Mouse (Mus musculus) left cerebral cortex, postnatal 36 days (tissue): ENCODE data around the gene Tnnt3. TPM values are rescaled to one million over a fixed set of nuclear protein-coding genes. Genes with fewer than 3 reads are reported as not detected.

ENCODE experiments used
- DNase-seq, 2 experiments: peaks; one replicate each; pipeline ENCODE4 v3.0.0; 2021 to 2022; ENCODE audit warnings: low spot score in 2 of 2, mixed read lengths in 1 of 2
- intact Hi-C: fragments of 180-260 bp; cut with DNase I; formaldehyde crosslinking; loops from one replicate; pipeline ENCODE4 v1.15.1; 2025
- total RNA-seq, 2 experiments: library from RNA; stranded (reverse); gene quantifications; 2 replicates each; pipeline ENCODE4 v1.2.3; 2021

Gene Tnnt3
- total RNA-seq, 2 experiments from 2014 or later = not detected

DNA sequence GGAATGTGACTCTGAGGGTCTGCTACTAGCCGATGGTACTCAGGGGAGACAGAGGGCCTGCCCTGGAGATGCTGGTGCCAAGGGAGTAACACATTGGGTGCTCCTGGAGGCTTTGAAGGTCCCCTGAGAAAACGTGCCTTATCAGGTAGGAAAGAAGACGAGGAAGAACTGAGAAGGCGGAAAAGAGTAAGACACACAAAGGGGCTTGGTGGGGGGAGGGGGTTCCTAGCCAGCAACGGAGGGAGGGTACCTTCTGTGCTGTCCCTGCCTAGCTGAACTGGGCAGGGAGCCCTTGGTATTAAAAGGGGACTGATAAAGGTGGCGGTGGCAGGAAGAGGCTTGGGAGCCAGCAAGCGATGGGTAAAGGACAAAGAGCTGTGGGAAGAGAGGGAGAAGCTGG, 23.0 kb upstream of the Tnnt3 start:
- no peak for DNase-seq

DNA sequence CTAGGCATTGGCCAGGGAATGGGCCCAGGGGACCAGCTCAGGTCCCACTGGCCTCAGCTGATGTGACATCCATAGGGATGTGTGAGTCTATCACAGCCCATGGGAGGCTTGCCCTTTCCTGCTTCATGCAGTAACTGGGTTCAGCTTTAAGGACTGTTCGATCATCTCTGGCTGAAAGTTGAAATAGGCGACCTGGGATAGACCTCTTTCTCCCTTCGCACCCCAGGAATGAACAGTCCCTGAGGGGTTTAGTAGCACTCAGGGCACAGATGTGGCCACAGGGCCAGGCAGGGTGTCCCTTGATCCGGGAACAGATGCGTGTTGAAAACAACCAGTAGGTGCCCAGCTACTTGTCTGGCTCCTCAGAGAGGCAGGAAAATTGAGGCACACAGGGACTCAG, 22.4 kb upstream of the Tnnt3 start:
- no peak for DNase-seq
- intact Hi-C loops = loop anchor here (5.0 kb wide), 1 partner anchor 34 kb away; the partner anchor contains the start of gene Tnni2

More for the DNA sequence above, 23.0 kb upstream of the Tnnt3 start:
- intact Hi-C loops = loop anchor here (5.0 kb wide), 1 partner anchor 33 kb away; the partner anchor contains the start of gene Tnni2

DNA sequence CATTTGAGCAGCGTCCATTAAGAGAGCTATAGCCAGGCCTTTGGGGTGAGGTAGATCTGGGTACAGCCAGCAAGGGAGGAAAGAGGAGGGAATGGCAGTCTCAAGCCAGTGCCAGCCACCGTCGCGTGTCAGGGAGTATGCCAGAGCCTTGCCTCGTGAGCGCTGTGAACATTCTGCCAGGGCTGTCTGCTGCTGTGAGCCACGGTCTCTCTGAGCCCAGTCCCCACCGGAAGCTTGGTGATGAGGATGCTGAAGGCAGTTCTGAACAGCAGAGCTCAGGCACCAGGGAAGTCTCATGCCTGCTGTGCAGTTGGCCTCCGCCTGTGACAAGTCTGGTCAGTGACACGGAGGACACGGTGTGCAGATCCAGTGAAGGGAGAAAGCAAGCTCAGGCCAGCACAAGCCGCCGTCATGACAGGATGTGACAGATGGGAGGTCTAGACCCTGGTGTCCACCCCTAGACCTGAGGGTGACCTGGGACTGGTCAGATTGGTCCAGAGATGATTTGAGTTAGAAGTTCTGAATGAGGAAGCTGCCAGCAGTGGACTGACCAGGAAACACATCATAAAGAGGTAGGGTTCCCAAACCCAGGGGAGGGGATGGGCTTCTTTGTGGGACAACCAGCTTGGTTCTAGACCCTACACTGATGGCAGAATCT, 21.7 kb upstream of the Tnnt3 start:
- peak in 1 of 2 experiments; percentile 27 for DNase-seq
- intact Hi-C loops = loop anchor here (5.0 kb wide), 1 partner anchor 35 kb away; the partner anchor contains the start of gene Tnni2

- intact Hi-C loops = loop anchor here (5.0 kb wide), 1 partner anchor 36 kb away; the partner anchor contains the start of gene Tnni2
- no peak for DNase-seq
Observed at GRCm38 (mm10) chr7:142478001-142478400, 20.6 kb upstream of the Tnnt3 start.

DNA sequence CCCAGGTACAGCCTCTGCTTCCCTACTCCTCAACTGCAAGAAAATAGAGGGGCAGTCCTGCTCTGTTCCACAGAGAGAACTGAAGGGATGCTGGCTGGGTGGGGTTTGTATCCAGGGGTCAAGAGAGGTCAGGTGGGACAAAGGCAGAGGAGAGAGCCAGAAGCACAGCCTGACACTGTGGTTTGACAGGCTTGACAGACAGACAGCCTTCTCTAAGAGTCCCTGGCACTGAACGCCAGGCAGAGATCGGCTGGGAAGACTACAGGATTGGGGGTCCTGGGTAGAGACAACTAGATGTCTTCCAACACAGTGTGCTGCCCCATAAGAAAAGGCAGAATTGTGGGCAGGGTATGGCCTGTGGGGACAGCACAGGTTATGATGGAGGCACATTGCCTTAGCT, 20.1 kb upstream of the Tnnt3 start:
- DNase-seq = no peak
- intact Hi-C loops = loop anchor here (5.0 kb wide), 1 partner anchor 36 kb away; the partner anchor contains the start of gene Tnni2

- DNase-seq = no peak
- intact Hi-C loops = loop anchor here (5.0 kb wide), 1 partner anchor 37 kb away; the partner anchor contains the start of gene Tnni2
Observed at GRCm38 (mm10) chr7:142479307-142479706, 19.3 kb upstream of the Tnnt3 start.

- intact Hi-C loops = loop anchor here (5.0 kb wide), 1 partner anchor 38 kb away; the partner anchor contains the start of gene Tnni2
- no peak for DNase-seq
Observed at GRCm38 (mm10) chr7:142479886-142480285, 18.8 kb upstream of the Tnnt3 start.

DNA sequence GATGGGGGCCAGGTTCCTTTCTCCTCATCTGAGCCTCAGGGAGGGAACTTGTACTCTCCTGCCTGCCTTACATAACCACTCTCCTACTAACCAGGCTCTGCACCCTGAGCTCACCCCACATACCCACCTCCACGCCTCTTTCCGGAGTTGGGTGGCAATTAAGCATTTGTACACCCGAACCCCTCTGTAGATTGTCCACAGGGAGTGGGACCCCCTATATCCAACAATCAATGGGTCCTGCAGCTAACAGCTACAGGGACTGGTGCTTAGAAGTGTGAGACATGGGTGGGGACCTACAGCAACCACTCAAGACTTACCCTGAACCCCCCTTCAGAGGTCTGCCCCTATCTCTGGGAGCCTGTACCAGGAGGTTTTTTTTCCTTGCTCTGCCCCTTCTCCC, 18.0 kb upstream of the Tnnt3 start:
- intact Hi-C loops = no loop called here

GRCm38 (mm10) chr7:142481186-142481567, 17.5 kb upstream of the Tnnt3 start:
- intact Hi-C loops = no loop called here
- DNase-seq = no peak

More for the DNA sequence above, 18.0 kb upstream of the Tnnt3 start:
- DNase-seq = no peak

DNA sequence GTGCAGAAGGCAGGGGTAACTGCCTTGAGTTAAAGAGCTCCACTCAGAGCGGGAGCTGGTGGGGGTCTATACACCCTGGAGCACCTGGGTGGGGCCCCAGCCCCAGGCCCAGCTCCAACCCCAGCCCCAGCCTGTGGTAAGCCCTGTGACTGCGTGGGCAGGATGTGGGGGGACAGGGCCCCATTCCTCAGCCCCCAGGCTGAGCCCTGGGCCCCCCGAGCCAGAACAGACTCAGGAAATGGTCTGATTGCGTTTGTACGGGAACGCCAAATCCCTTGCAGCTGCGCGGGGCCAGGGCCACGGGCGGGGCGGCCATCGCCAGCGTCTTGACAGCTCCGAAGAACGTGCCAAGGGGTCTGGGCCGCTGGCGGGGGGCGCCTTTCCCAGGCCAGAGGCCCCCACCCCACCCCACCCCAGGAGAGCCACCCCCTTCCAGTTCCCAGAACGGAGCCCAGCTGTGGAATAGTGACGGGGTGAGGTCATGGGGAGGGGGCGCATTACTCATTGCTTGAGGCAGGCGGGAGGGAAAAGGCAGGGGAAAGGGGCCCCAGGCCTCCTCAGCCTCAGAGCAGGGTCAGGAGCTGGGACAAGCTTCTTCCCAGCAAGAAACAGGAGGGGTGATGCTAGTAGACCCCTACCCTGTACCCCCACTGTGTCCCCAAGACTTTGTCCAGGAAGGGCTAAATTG, 16.9 kb upstream of the Tnnt3 start:
- intact Hi-C loops = no loop called here
- no peak for DNase-seq

DNA sequence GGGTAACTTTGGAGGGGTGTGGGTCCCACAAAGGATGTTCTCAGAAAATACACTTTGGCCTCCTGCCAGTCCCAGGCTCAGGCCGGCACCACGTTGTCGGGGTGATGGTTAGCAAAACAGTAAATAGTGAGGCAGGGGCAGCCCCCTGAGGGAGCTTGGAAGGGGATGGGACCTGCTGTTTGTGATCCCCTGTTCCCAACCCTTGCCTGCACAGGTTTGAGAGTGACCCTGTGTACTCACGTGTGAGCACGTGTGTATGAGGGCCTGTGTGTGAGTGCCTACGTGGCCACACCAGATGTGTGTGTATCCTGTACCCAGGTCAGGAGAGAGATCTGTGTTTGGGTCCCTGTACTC, 16.4 kb upstream of the Tnnt3 start:
- no peak for DNase-seq
- intact Hi-C loops = no loop called here

- intact Hi-C loops = no loop called here
- no peak for DNase-seq
Observed at GRCm38 (mm10) chr7:142483136-142483535, 15.5 kb upstream of the Tnnt3 start.

- no peak for DNase-seq
- intact Hi-C loops = no loop called here
Observed at GRCm38 (mm10) chr7:142484780-142485179, 13.9 kb upstream of the Tnnt3 start.

DNA sequence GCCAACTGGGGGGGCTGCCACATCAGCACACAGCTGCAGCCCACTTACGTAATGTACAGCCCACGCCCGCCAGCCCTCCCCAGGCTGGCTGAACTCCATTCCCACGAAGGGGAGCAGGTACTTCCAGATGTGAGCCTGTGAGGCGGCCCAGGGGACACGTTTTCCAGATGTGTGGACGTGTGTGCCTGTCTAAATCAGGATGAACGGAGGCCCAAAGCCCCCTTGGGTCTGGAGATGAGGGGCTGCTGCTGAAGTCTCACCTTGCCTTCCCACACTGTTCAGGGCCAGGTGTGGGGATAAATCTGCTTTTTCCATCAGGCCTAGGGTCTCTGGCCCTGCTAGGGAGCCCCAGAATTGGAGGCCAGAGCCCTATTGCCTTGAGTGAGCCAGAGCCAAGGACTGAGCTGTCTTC, 11.9 kb upstream of the Tnnt3 start:
- intact Hi-C loops = no loop called here
- no peak for DNase-seq

DNA sequence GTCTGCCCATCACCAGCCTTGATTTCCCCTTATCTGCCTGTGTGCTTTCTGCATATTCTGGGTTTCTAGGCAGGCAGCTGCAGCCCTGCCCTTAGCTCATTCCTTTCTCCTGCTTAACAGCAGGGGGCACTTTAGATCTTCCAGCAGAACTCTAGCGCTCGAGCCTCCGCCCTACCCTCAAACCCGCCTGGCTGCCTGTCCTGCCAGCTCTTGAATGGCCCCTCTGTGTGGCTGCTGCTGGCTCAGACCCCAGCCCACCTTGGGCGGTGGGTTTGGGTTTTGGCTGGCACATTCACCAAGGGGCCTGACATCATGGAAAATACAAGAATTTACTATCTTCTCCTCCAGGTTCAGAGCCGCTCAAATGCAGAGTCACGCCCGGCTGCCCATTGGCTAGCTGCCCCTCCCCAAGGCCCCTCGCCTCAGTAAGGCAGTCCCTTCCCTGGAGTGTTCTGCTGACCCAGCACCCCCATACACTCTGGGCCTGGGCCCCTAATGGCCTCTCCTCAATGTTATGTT, 11.2 kb upstream of the Tnnt3 start:
- no peak for DNase-seq
- intact Hi-C loops = no loop called here

DNA sequence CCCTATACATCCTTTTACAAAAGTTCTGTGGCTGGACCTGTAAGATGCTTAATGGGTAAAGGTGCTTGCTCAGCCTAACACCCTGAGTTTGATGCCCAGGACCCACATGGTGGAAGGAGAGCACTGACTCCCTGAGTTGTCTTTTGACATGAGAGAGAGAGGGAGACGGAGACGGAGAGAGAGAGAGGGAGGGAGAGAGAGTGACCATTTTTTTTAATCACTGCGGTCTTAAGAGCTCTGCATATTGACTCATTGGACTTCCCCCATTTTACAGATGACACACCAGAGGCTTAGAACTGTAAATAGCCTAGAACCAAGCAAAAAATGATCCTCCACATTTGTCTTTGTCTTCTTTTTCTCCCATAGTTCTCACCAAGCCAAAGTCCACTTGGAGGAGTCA, 10.6 kb upstream of the Tnnt3 start:
- intact Hi-C loops = no loop called here
- no peak for DNase-seq

DNA sequence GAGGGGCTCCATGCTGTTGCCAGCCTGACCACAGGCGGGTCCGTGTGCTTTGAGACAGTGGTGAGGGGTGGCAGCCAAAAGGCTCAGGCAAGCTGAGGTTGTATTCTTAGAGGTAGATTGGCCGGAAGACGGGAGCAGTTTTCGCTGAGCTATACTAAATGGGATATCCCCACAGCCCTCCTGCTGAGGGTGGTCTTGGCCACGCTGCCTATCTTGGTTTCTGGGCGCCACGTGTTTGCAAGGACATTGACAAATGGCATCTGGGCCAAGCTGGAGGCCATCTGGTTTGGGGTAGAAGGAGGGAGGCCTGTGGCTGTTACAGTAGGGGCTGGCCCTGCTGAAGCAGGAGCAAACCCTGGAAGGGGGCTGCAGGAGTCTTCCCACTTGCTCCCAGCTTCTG, 5.1 kb upstream of the Tnnt3 start:
- no peak for DNase-seq
- intact Hi-C loops = no loop called here

- intact Hi-C loops = loop anchor here (5.0 kb wide), 1 partner anchor 164 kb away; no protein-coding TSS in a partner anchor
- DNase-seq = no peak
Observed at GRCm38 (mm10) chr7:142496158-142496557, 2.5 kb upstream of the Tnnt3 start.

GRCm38 (mm10) chr7:142496800-142497199, 1.8 kb upstream of the Tnnt3 start:
- no peak for DNase-seq
- intact Hi-C loops = loop anchor here (5.0 kb wide), 1 partner anchor 164 kb away; no protein-coding TSS in a partner anchor

DNA sequence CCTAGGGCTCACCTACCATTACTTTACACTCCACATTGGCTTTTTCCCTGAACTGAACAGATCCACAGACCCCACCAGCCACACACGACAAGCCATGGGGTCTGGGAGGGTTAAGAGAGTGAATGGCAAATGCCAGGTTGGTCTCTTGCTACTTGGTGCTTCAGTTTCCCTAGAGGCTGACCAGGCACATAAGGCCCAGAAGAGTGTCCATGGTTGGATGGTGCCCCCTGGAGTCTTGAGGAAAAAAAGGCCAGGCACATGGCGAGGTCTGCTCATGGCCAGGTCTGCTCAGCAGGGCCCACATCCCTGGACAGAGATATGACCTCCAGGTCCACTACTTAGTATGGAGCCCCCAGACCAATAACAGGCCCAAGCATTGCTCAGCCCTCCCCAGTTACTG, 861 bp upstream of the Tnnt3 start:
- peak in 1 of 2 experiments; percentile 15 for DNase-seq
- intact Hi-C loops = loop anchor here (5.0 kb wide), 1 partner anchor 165 kb away; no protein-coding TSS in a partner anchor
